Mouse (Mus musculus) liver, adult 2 months (tissue): Measurements from ENCODE around the gene Prima1. TPM values are rescaled to one million over a fixed set of nuclear protein-coding genes. Genes with fewer than 3 reads are reported as not detected.

Source experiments
- DNase-seq: peaks from one replicate; pipeline ENCODE4 v3.0.0-alpha.2; 2011; ENCODE audit warnings: low read depth, low spot score; ENCODE audit errors: extremely low read depth
- H3K27ac ChIP-seq: fragments of 200-500 bp; replicated peaks from 2 replicates; pipeline ENCODE4 v1.5.1; 2012; ENCODE audit warnings: low read depth, mild to moderate bottlenecking, control low read depth, inconsistent platforms, low read length; ENCODE audit not compliant: insufficient read depth
- H3K27me3 ChIP-seq: fragments of 200-500 bp; 2 replicates; pipeline ENCODE4 v1.6.1; 2012; ENCODE audit warnings: mild to moderate bottlenecking, moderate library complexity, low read length, inconsistent platforms; ENCODE audit not compliant: control insufficient read depth, insufficient read depth
- H3K36me3 ChIP-seq: fragments of 200-500 bp; 2 replicates; pipeline ENCODE4 v1.6.1; 2012; ENCODE audit warnings: low read length, inconsistent platforms; ENCODE audit not compliant: control insufficient read depth, insufficient read depth
- H3K4me1 ChIP-seq: fragments of 200-500 bp; 2 replicates; pipeline ENCODE4 v1.6.1; 2011; ENCODE audit warnings: low read length; ENCODE audit not compliant: control insufficient read depth, insufficient read depth
- H3K4me3 ChIP-seq: fragments of 200-500 bp; 2 replicates; pipeline ENCODE4 v1.5.1; 2011; ENCODE audit warnings: low read depth, mild to moderate bottlenecking, control low read depth, low read length, moderate library complexity; ENCODE audit not compliant: insufficient read depth
- H3K79me2 ChIP-seq: fragments of 200-500 bp; 2 replicates; pipeline ENCODE4 v1.6.1; 2012; ENCODE audit warnings: inconsistent platforms, mild to moderate bottlenecking, low read length, moderate library complexity; ENCODE audit not compliant: control insufficient read depth, insufficient read depth
- H3K9ac ChIP-seq: fragments of 200-500 bp; 2 replicates; pipeline ENCODE4 v1.6.1; 2012; ENCODE audit warnings: low read depth, mild to moderate bottlenecking, control low read depth, inconsistent platforms, low read length
- CTCF ChIP-seq: fragments of 200-500 bp; IDR thresholded peaks from 2 replicates; pipeline ENCODE4 v1.5.1; 2011; ENCODE audit warnings: low read depth, low read length, control low read depth
- POLR2A ChIP-seq: fragments of 200-500 bp; IDR thresholded peaks from 2 replicates; pipeline ENCODE4 v1.6.1; 2011; ENCODE audit warnings: low read length, control low read depth; ENCODE audit not compliant: insufficient read depth; ENCODE audit errors: extremely low read depth
- WGBS: fragments of 180-500 bp; shearing (Covaris S2); methylation state at CpG from one replicate; pipeline ENCODE4 v1.1.7; 2018; 5-methylcytosine and 5-hydroxymethylcytosine counted together
- polyA plus RNA-seq: library from polyadenylated mRNA; depleted of rRNA; stranded (reverse); fragments of >200 nt; gene quantifications from 2 replicates; pipeline ENCODE4 v1.2.3, GENCODE M21; 2012
- total RNA-seq: library from RNA; depleted of rRNA; stranded (reverse); fragments of >200 nt; gene quantifications from 2 replicates; pipeline ENCODE4 v1.2.3, GENCODE M21; 2014

The Prima1 gene
- total and polyA plus RNA-seq, 2 experiments, result not detected

GRCm38 (mm10) chr12:103215877-103216610, 25.9 kb downstream of the Prima1 start:
- Histone ChIP-seq H3K9ac (no peak overlapping the region), H3K27me3 (no peaks in the 10 kb centered on the region), H3K79me2 (no peaks in the 10 kb centered on the region), H3K4me1 (no peaks in the 10 kb centered on the region), H3K27ac (no peak overlapping the region), H3K36me3 (no peaks in the 10 kb centered on the region), H3K4me3 (no peak overlapping the region)
- DNase-seq, result no peak
- TF ChIP-seq CTCF, result no peak
- TF ChIP-seq POLR2A, result no peak
- WGBS, result 83% methylated on average over 6 of the region's 6 CpGs

- DNase-seq, result no peak
- H3K4me3 ChIP-seq, result no peak overlapping the region
- WGBS, result 92% methylated on average over 2 of the region's 2 CpGs
- no peak overlapping the region for H3K9ac ChIP-seq
- H3K27ac ChIP-seq, result no peak overlapping the region
- TF ChIP-seq POLR2A (no peak), CTCF (no peak)
- no peaks in the 10 kb centered on the region for H3K36me3 ChIP-seq
- H3K79me2 ChIP-seq, result no peaks in the 10 kb centered on the region
- H3K27me3 ChIP-seq, result no peaks in the 10 kb centered on the region
- H3K4me1 ChIP-seq, result no peaks in the 10 kb centered on the region
These were observed 27.2 kb downstream of the Prima1 start for GRCm38 (mm10) chr12:103214797-103215196.

GRCm38 (mm10) chr12:103214270-103214669, 27.7 kb downstream of the Prima1 start:
- no peak for DNase-seq
- Histone ChIP-seq H3K27ac (no peak overlapping the region), H3K36me3 (no peaks in the 10 kb centered on the region), H3K9ac (no peak overlapping the region), H3K79me2 (no peaks in the 10 kb centered on the region), H3K4me3 (no peak overlapping the region), H3K27me3 (no peaks in the 10 kb centered on the region), H3K4me1 (no peaks in the 10 kb centered on the region)
- no peak for TF ChIP-seq POLR2A
- no peak for TF ChIP-seq CTCF
- whole genome bisulfite sequencing, result 49% methylated on average over 10 of the region's 10 CpGs

GRCm38 (mm10) chr12:103213591-103213990, 28.4 kb downstream of the Prima1 start:
- Histone ChIP-seq H3K9ac (no peak overlapping the region), H3K4me1 (no peaks in the 10 kb centered on the region), H3K4me3 (no peak overlapping the region), H3K27ac (no peak overlapping the region), H3K27me3 (no peaks in the 10 kb centered on the region), H3K36me3 (no peaks in the 10 kb centered on the region), H3K79me2 (no peaks in the 10 kb centered on the region)
- TF ChIP-seq POLR2A (no peak), CTCF (no peak)
- 82% methylated on average over 2 of the region's 2 CpGs for whole genome bisulfite sequencing
- DNase-seq, result no peak

- no peak overlapping the region for H3K27ac ChIP-seq
- no peak overlapping the region for H3K4me3 ChIP-seq
- no peaks in the 10 kb centered on the region for H3K79me2 ChIP-seq
- no peak for DNase-seq
- no peak overlapping the region for H3K9ac ChIP-seq
- no peak for TF ChIP-seq POLR2A
- TF ChIP-seq CTCF, result no peak
- WGBS, result 78% methylated on average over 5 of the region's 5 CpGs
- no peaks in the 10 kb centered on the region for H3K27me3 ChIP-seq
- no peaks in the 10 kb centered on the region for H3K36me3 ChIP-seq
- no peaks in the 10 kb centered on the region for H3K4me1 ChIP-seq
These were observed 30.9 kb downstream of the Prima1 start for GRCm38 (mm10) chr12:103211078-103211477.

GRCm38 (mm10) chr12:103209581-103209980, 32.4 kb downstream of the Prima1 start:
- no peaks in the 10 kb centered on the region for H3K27me3 ChIP-seq
- 91% methylated on average over 7 of the region's 7 CpGs for WGBS
- DNase-seq, result no peak

More at GRCm38 (mm10) chr12:103209581-103209980, 32.4 kb downstream of the Prima1 start:
- no peaks in the 10 kb centered on the region for H3K4me1 ChIP-seq
- H3K79me2 ChIP-seq, result no peaks in the 10 kb centered on the region
- H3K9ac ChIP-seq, result no peak overlapping the region
- TF ChIP-seq CTCF (no peak), POLR2A (no peak)
- no peak overlapping the region for H3K4me3 ChIP-seq
- H3K27ac ChIP-seq, result no peak overlapping the region
- H3K36me3 ChIP-seq, result no peaks in the 10 kb centered on the region
